Mouse (Mus musculus) brain, embryonic 14.5 days (tissue): ENCODE results near the gene Nrxn3.

Source experiments
- CTCF ChIP-seq: fragments of 200-500 bp; IDR thresholded peaks from 2 replicates; pipeline ENCODE4 v1.5.1; 2012; ENCODE audit warnings: inconsistent platforms, mild to moderate bottlenecking, moderate library complexity, borderline replicate concordance; ENCODE audit not compliant: insufficient read depth, insufficient read length; ENCODE audit errors: extremely low read depth
- POLR2A ChIP-seq: fragments of 200-500 bp; IDR thresholded peaks from 2 replicates; pipeline ENCODE4 v1.6.1; 2012; ENCODE audit warnings: mild to moderate bottlenecking, inconsistent platforms, borderline replicate concordance; ENCODE audit not compliant: poor library complexity, insufficient read depth, insufficient read length, severe bottlenecking; ENCODE audit errors: extremely low read depth

DNA sequence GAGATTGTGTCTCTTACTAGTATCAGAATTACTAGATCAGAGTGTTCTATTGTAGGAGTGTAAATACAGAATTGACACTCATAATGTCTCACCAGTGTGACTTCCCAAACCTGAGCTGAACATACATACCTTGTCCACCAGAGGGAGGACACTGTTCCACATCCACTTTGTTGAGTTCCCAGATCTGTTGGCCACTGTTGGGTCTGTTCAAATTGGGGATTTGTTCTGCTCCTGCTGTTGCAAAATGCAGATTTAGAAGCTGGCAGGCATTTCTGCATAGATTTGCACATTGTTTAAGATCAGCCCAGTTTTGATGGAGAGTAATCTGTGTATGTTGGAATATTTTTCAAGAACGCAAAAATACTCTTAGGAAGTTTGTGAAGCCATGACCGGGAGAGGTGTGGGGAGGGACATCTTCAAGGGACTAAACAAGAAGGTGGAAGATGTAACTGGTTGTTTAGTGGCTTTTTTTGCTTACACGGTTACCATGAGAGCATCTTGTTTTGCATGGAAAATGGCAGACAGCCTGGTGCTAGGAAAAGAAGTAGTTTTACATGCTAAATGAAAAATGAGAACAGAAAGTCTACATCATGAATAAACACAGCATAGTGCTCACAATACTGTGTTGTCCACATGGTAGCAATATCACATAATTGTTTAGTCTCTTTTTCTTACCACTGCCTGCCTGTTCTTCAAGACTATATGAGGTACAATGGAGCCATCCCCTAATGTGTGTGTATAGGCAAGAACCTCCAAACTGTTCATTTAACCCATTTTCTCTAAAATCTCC, 609.0 kb downstream of the Nrxn3 start:
- peak; percentile 36; the same call in 1 of the 2 replicates for TF ChIP-seq CTCF
- no peak for TF ChIP-seq POLR2A
